In the genomic region with DNA sequence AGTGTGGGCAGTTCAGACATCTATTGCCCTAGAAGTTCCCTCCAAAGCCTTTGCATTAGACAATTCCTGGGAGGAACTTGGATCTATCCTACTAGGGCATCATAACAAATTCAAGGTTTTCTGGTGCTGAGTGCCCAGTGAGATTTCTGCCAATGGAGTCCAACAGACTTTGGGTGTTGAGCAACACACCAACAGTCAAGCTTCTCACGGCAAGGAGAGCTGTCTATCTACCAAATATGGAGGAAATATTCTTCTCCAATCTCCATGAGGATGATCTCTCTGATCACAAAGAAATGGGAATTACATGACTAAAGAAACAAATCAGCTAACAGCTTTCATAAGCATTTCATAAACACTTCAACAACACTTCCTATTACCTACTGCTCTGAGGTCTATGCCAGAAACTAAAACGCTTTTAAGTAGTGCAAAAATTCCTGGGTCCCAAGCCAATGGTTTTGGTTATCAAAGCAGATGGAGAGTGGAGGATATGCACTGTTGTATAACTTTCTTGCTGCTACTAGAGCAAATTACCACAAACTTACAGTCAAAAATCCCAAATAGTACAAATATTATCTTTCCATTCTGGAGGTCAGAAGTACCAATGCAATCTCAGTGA, we compare ENCODE assay signal across 24 mouse cellular contexts.
DNase-seq lines count a peak whose midpoint lies in the region; ATAC-seq and TF ChIP-seq lines count a peak whose summit lies in the region.
"Had no signal": no experiment of that assay in that cellular context is flagged by ENCODE, and none has a peak within 500 bp of the region (broad histone marks: within the 10 kb centered on the region; RNA-seq: fewer than 3 reads in every experiment).

No protein-coding gene starts in this region.

- no peaks in the 10 kb centered on the region for H3K36me3 ChIP-seq in lung, embryonic 14.5 days (ENCODE audit: insufficient read depth)
- no peaks in the 10 kb centered on the region for H3K36me3 ChIP-seq in C2C12 (ENCODE audit: control insufficient read depth, insufficient read depth)
- H3K36me3 ChIP-seq: embryonic facial prominence, embryonic 10.5 days; embryonic facial prominence, embryonic 12.5 days; forebrain, embryonic 15.5 days had no signal

- no peak overlapping the region for H3K4me3 ChIP-seq in lung, embryonic 14.5 days (ENCODE audit: low read depth, low read length)
- no peak overlapping the region for H3K4me3 ChIP-seq in C2C12 (ENCODE audit: insufficient read depth, poor library complexity, severe bottlenecking)
- H3K4me3 ChIP-seq: embryonic facial prominence, embryonic 10.5 days; embryonic facial prominence, embryonic 12.5 days; forebrain, embryonic 13.5 days; forebrain, embryonic 15.5 days had no signal

- H3ac ChIP-seq in C2C12 (ENCODE audit: control insufficient read depth, insufficient read length, low read depth) = no peak overlapping the region

- H3K27me3 ChIP-seq in lung, embryonic 14.5 days (ENCODE audit: insufficient read depth, low read length) = no peaks in the 10 kb centered on the region
- no peaks in the 10 kb centered on the region for H3K27me3 ChIP-seq in C2C12 (ENCODE audit: control insufficient read depth, insufficient read depth, insufficient read length)
- H3K27me3 ChIP-seq: embryonic facial prominence, embryonic 12.5 days; forebrain, embryonic 13.5 days; forebrain, embryonic 15.5 days; Patski had no signal

- DNase-seq in lung, embryonic 14.5 days = peak; percentile 74
- no peak for DNase-seq in lung, postnatal 14 days
- DNase-seq in lung, postnatal 10 days = peak; percentile 18
- no peak for DNase-seq in lung, postnatal 4 days
- peak; percentile 19 for DNase-seq in adipocyte (ENCODE audit: low spot score)
- no peak for DNase-seq in gastrocnemius, postnatal 36 days
- DNase-seq: adrenal gland, adult 2 months; adrenal gland, postnatal 10 days; adrenal gland, postnatal 25 days; B cell, adult 2 months; cerebellum, adult 11-12 months; cerebellum, adult 2 months; cerebellum, adult 9-10 months; cerebellum, postnatal 10 days; cerebellum, postnatal 25 days; forebrain, postnatal 0 days had no signal

- ATAC-seq in lung, embryonic 14.5 days (ENCODE audit: insufficient read depth) = peak; percentile 68; the same call in 1 of the 2 replicates
- ATAC-seq in inflammation-experienced regulatory T-cells, adult 6 months = no peak
- ATAC-seq: activated CD4-positive, CD25-positive, alpha-beta regulatory T cell, adult 4 months; forebrain, embryonic 13.5 days; forebrain, embryonic 15.5 days; forebrain, postnatal 0 days had no signal

- no peak for TF ChIP-seq CTCF in lung, embryonic 14.5 days (IDR thresholded peaks at IDR 0.05; ENCODE audit: low read depth)
- no peak for TF ChIP-seq CTCF in C2C12 (IDR thresholded peaks at IDR 0.05; ENCODE audit: control insufficient read depth, insufficient read depth, insufficient read length)

- H3K79me3 ChIP-seq in C2C12 (ENCODE audit: low read depth) = no peaks in the 10 kb centered on the region

- no peak overlapping the region for H3K9ac ChIP-seq in lung, embryonic 14.5 days
- H3K9ac ChIP-seq: embryonic facial prominence, embryonic 12.5 days; forebrain, embryonic 13.5 days; forebrain, embryonic 15.5 days; forebrain, postnatal 0 days had no signal

- intact Hi-C loops in gastrocnemius, postnatal 36 days (cut with DNase I) = no loop called here

- no peaks in the 10 kb centered on the region for H3K79me2 ChIP-seq in C2C12 (ENCODE audit: control insufficient read depth, insufficient read depth)

- H3K27ac ChIP-seq in lung, embryonic 14.5 days (ENCODE audit: low read depth) = no peak overlapping the region
- H3K27ac ChIP-seq: embryonic facial prominence, embryonic 10.5 days; embryonic facial prominence, embryonic 12.5 days; forebrain, embryonic 13.5 days; forebrain, embryonic 15.5 days had no signal

- no peaks in the 10 kb centered on the region for H3K9me3 ChIP-seq in lung, embryonic 14.5 days (ENCODE audit: low read depth, low read length)
- H3K9me3 ChIP-seq: embryonic facial prominence, embryonic 10.5 days; embryonic facial prominence, embryonic 12.5 days; forebrain, embryonic 13.5 days; forebrain, embryonic 15.5 days had no signal

- H3K4me2 ChIP-seq in lung, embryonic 14.5 days = no peak overlapping the region
- H3K4me2 ChIP-seq: embryonic facial prominence, embryonic 12.5 days; forebrain, embryonic 13.5 days; forebrain, embryonic 15.5 days had no signal

- 38% methylated on average over 2 of the region's 2 CpGs for WGBS in lung, embryonic 14.5 days

- H3K4me1 ChIP-seq in lung, embryonic 14.5 days (ENCODE audit: insufficient read depth) = no peaks in the 10 kb centered on the region
- H3K4me1 ChIP-seq: embryonic facial prominence, embryonic 10.5 days; embryonic facial prominence, embryonic 12.5 days; forebrain, embryonic 13.5 days; forebrain, embryonic 15.5 days had no signal

TF ChIP-seq in C2C12, 6 proteins besides CTCF, POLR2A, EP300 and RAD21:
- TF ChIP-seq CEBPB (IDR thresholded peaks at IDR 0.05; ENCODE audit: low read depth) (peak; percentile 29), FOSL1 (IDR thresholded peaks at IDR 0.05; ENCODE audit: insufficient read depth, low read length, poor library complexity, severe bottlenecking) (no peak)

Comparison
In these comparisons a context has a peak if more than half of its experiments do, and no peak if none do; other contexts are left out.
1. DNase-seq: peak in lung, embryonic 14.5 days (single experiment), lung, postnatal 10 days (single experiment) and adipocyte (single experiment); none in lung, postnatal 14 days (single experiment), lung, postnatal 4 days (0 of 2) and gastrocnemius, postnatal 36 days (0 of 2).